Mouse (Mus musculus) Muller cell, postnatal 12 days (primary cell): ENCODE data around the gene Olfr811.

Source experiments
- DNase-seq: peaks from one replicate; pipeline ENCODE4 v3.0.0-alpha.2; 2015; ENCODE audit errors: inconsistent ontology term

Gene Olfr811

DNA sequence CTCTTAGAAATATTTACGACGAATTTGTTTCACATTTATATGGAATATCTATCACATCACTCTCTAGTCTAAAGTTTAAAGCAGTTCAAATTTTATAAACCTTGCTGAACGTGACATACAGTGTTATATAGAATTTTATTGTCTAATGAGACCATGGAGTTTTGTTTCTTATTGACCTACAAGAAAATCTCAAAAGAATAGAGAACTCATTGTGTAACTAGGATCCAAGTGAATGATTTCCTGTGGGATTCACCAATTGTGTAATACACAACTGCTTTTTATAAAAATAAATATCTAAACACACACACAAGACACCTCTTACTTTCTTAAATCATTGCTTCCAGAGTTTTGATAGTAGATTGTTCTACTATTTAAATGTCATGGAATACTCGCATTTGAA is at the start of gene Olfr811:
Olfr811 (minus strand) TSS at position 101 of the 400 bp plus-strand sequence.
- no peak for DNase-seq

DNA sequence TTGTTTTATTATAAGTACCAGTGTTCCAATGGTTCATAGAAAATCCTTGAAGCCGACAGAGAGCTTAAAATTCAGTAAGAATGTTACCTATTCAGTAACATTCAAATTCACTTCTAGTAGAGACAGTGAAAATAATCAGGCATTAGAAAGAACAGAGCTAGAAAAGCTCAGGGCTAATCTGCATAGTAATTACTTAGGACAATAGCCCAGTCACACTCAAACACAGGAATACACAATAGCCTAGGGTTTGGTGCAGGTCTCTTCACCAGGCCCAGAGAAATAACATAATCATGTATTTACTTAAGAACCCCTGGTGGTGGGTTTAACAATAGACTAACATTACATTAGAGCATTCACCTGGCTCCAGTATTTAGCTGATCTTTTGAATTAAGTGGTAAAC is 43.1 kb upstream of the Olfr811 start:
- DNase-seq = no peak

DNA sequence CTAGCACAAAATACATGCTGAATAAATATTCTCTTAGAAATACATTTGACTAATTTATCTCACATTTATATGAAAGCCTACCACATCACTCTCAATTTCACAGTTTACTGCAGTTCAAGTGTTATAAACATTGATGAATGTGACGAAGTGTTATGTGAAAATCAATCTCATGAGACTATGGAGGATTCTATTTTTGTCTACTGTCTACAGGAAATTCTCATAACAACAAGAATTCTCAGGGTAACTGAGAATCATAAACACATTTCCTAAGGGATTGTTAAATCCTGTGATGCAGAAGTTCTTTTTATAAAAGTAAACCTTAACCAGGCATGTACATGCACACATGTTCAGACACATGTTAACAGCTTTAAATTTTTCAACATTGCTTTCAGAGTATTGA is 41.8 kb upstream of the Olfr811 start, which contains the start of gene Olfr812:
Olfr812 (minus strand) TSS at position 101 of the 400 bp plus-strand sequence.
- no peak for DNase-seq

DNA sequence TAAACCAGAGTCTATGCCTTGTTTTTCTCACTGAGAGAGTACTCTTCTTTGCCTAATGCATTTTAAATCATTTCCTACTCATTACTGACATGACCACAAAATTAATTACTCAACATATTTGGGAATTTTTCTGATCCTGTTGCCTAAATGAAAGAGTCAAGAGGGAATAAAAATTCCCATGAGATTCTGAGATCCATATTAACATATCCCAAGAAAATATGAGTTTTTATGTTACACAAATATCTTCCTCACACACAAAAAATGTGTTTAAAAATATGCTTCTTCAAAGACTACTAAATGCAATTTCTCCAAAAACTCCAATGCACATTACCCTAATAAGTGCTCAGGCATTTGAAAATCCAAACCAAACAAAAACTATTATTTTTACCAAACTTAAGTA is 9.4 kb downstream of the Olfr811 start, which contains the start of gene Olfr810:
Olfr810 (minus strand) TSS at position 101 of the 400 bp plus-strand sequence.
- no peak for DNase-seq

DNA sequence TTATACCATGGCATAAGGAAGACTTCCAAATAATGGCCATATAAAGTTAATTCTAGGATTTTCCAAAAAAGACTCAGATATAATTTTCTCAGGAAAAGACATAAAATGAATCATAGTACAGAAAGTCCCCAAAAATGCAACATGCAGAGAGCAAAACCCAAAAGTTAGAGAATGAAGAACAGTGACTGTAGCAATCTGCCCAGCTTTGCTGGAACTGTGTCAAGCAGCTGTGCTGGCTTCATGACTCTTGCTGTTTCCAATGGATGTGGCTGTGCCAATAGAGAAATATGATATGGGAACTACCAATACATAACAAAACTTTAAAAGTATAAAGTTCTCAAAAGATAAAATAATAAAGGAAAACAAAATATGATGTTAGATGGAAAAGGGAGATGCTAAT is 26.1 kb downstream of the Olfr811 start:
- no peak for DNase-seq

DNA sequence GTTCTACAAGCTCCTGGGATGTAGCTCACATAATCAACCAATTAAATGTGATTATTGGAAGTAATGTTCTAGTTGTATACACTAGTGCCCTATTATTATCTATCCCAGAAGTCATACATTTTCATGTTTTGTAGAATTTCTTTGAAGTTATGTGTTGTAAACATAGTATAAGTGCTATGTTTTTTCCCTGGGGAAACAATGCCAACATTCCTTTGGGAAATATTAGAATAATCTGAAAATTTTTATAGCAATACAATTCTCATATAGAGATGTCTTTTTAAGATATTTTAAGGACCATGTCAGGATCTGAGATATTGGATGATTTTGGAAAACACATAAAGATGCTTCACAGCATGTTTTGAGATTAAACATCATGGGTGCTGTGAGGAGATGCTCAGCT is 29.9 kb downstream of the Olfr811 start, which contains the start of gene Olfr809:
Olfr809 (plus strand) TSS at position 301 of the 400 bp plus-strand sequence.
- no peak for DNase-seq

DNA sequence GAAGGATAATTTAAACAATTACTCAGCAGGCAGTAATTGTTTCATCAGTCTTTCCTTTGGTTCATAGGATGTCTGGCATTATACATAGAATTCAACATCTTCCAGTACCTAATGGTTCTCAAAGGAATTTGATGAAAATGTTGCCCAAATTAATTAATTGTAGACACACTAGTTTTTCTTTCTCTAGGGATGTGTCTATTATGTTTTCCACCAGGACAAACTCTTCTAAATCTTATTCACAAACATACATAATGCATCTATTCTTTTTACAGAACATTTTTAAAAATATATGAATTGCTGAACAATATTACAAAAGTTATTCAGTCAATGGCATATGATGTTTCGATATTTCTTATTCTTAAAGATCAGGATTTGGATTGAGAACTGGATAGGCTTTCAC is 39.0 kb downstream of the Olfr811 start, which contains the start of gene Olfr808:
Olfr808 (plus strand) TSS at position 301 of the 400 bp plus-strand sequence.
- no peak for DNase-seq

DNA sequence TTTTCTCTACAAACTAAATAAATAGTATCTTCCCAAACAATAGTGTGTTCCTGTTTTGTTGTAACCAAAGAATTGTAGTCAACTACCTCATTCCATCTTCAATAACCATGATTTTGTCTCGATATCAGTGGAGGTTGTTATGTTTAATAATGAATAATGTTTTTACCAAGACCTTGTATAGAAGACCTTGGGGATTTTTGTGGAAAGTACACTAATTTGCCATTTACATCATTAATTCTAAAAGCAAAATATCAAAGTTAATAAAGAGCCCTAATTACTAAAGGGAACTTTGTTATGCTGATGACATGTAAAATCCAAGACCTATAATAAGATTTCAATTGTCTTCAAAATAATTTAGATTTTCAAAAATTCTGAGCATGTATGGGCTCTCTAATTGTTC is 46.5 kb downstream of the Olfr811 start, which contains the start of gene Olfr807:
Olfr807 (minus strand) TSS at position 101 of the 400 bp plus-strand sequence.
- no peak for DNase-seq
